Mouse (Mus musculus) T-helper 17 cell (primary cell): ENCODE data around the gene Sox11.

Experiments
- in situ Hi-C, 2 experiments: fragments of 300-600 bp; cut with MboI, MseI; formaldehyde crosslinking; loops; 1 replicate in 1 of 2; 2 replicates in 1 of 2; pipeline ENCODE4 v1.15.1; 2025; ENCODE audit warnings: high pct_unique_total_duplicates in 2 of 2

The Sox11 gene

DNA sequence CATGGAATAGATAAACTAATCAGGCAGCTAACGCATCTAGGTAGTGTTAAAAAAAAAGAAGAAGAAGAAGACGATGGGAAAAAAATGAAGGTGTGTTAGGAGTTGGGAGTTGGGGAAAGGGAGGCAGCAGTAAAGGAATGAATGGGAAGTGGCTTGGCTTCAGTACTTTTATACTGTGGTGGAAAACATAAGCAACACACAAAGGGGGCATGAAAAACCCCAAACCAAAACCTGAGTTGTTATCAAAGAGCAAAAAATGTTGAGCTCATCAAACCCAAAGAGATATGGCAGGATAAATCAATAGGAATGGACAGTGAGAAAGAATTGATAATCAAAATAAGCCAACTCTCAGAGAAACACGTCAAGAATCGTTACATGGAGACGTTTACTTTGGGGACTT, 5.6 kb downstream of the Sox11 start:
- in situ Hi-C loops = no loop called here

DNA sequence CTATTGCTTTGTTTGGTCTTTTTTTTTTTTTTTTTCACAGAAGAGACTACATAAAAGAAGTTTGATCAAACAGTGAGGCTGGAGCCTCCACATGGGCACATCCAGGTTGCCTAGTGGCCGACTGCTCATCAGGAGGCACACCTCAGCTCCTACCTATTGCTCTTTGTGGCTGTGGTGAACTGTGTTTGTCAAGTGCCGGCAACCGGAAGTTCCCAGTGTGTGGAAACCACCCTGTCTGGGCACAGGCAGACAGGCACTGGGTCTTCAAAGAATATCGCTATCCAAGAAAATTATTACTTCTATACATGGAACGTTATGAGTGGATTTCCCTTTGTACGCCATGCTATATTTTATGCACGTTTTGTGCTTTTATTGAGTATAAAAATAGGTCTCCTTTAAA, 6.0 kb downstream of the Sox11 start:
- in situ Hi-C loops = no loop called here

DNA sequence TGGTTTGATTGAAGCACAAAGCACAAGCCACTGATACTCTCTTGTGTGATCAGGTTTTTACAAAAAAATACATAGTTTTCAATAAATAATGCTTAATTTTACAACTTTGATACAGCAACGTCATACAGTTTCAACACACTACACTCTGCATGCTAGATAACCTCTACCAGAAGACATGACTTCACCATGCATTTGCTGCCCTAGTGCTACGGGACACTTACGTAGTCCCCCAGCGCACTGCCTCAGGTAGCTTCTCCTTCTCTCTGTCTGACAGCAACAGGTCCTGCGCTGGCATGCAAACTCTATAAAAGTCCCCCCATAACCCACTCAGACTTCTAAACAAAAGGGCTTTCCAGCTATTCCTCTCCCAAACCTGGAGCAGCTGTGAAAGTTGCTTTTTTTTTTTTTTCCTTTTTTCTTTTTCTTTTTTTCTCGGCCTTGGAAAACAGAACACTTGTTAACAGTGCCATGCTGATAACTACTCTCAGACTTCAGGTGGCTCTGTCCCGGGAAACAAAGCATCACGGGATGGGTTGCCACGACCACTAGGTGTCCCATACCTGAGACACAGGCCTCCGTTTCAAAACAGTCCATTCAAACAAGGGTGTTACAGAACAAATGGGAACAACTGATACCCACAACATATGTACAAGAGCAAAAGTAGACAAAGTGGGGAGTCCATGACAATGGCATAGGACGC, 6.9 kb downstream of the Sox11 start:
- in situ Hi-C loops = no loop called here

DNA sequence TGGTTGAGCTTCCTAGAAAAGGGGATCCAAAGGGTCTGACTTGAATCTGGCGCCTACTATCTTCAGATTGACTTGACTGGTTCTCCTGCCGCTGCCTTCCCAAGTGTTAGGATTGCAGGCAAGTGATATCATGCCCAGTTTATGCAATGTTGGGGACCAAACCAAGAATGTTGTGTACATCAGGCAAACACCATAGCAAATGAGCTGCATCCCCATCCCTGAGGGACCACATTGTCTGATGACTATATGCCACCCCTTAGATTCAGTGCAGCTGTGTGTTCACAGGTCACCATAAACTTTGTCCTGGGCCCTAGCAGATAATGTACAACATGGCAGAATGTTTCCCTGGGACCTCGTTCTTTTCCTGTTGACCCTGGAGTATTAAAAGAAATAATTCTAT, 8.8 kb downstream of the Sox11 start:
- in situ Hi-C loops = no loop called here

DNA sequence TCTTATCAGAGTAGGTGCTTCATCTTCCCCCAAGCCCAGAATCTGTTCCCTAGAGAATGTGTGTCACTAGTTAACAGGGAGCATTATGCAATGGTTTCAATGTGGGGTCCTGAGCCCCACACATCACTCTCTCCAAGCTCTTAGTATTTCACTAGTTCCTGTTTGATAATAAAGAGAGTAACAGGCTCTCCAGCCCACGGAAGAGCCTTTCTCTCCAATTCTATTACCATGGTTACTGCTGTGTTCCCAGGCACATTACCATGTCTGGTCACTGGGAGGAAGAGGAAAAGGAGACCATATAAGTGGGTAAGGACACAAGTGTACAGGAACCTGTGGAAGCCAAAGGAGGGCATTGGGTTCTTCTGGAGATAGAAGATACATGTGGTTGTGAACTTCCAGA, 19.0 kb downstream of the Sox11 start:
- in situ Hi-C loops = no loop called here

DNA sequence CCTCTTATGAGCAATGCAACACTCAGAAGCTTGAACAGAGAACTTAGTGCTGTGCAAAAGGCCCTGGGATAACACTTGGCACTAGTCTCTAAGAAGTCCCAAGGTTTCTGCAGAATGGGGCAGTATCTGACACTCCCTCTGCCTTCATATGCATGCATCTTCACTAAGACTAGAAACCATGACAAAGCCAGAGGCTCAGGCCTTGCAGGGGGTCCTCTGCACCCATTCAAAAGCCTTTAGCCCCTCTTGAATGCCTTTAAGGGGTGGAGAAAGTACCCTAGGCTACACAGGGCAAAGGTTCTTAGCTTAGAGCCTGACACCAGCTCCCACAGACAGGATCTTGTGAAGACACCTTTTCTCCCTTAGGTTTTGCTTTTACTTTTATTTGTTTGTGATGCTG, 21.7 kb downstream of the Sox11 start:
- in situ Hi-C loops = no loop called here

DNA sequence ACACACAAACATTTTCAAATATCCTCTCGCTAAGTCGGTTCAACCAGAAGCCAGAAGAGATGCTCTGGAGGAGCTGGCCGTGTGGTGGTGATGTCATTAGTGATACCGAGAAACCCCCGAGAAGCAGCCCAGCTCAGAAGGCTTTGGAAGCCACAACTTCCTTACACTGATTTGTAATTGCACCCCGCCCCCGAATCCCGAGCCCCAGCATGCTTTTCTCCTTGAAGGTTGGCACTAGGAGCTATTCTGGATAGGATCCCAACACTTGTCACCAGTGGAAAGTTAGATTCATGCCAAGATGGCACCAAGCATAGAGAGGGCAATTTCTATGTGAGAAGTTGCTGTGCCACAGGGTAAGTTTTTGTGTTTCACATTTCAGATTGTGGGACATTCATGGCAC, 29.4 kb downstream of the Sox11 start:
- in situ Hi-C loops = no loop called here

DNA sequence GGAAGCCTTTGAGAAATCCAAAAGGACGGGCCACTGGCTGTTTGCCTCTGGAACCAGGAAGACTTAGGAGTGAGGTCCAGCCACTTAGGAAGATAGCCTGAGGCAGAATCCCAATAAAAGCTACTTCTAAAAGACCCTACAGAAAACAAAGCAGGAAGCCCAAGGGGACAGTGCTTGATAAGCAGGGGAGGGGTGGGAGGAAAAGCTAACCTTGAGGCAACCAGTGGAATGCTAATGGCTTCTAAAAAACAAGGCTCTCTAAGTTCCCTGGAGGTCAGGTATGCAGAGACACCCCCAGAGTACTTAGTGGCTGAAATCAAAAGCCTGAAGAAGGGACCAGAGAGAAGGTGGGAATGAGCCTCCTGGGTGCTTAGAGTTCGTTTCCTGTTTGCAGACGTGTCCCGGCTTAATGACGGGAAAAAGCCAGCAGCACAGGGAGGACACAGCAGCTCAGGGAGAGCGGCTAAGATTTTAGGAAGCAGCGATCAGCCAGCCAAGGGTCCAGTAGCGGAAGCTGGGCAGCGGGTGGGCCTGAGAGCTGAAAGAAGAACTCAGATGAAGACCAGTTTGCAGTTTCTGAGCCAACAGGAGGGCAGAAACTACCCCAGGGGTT, 30.4 kb downstream of the Sox11 start:
- in situ Hi-C loops = no loop called here

DNA sequence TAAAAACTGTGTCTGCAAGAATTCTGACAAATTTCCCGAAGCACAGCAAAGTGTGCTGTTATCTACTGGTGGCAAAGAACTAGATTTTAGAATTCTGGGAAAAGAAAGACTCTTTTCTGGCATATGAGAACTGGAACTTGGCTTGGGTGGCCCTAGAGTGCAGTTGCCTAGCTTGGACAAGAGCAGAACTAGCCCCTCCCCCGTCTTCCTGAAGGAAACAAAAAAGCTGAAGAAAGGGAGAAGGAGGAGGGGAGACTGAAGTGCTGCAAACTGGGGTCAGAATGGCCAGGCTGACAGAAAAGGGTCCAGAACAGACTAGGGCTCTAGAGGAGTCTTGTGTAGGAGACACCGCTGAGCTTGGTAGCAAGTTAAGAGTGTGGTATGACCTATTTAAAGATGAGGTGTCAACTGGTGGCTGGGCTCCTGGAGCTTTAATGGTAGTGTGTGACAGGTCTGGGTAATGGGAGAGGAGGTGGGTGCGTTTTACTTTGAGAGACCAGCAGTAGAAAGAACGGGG, 31.0 kb downstream of the Sox11 start:
- in situ Hi-C loops = no loop called here

DNA sequence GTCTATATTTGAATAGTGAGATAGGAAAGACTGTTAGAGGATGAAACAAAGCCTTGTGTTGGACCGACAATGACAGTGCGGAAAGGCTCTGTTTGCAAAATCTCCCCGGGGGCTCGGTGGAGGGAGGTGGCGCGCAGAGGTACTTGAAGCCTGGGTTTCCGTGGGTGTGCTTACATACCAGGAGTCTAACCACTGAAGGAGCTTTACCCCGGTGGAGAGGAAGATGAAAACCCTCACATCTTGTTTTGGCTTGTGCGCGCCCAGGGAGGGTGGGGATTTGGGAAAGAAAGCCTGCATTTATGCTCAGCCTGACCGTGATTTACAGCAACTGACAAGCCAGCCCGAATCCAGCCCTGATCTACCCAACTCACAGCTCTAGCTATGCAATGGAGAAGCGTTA, 31.7 kb downstream of the Sox11 start:
- in situ Hi-C loops = no loop called here

DNA sequence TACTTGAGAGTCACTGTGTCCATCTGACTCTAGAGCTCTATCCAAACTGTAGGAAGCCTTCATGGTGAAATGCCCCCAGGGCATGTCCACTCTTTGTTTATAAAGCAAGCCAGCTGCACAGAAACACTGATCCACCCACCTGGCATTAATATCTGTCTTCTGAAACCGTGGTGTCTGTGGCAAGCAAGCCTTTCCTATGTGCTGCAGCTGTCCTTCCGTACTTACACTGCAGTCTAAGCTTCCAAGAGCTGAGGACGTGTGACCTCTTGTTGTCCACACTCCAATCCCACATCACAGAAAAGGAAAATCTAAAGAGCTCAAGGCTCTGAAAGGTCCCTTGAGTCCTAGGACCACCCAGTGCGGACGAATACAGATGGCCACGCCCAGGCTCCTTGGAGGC, 32.4 kb downstream of the Sox11 start:
- in situ Hi-C loops = no loop called here

DNA sequence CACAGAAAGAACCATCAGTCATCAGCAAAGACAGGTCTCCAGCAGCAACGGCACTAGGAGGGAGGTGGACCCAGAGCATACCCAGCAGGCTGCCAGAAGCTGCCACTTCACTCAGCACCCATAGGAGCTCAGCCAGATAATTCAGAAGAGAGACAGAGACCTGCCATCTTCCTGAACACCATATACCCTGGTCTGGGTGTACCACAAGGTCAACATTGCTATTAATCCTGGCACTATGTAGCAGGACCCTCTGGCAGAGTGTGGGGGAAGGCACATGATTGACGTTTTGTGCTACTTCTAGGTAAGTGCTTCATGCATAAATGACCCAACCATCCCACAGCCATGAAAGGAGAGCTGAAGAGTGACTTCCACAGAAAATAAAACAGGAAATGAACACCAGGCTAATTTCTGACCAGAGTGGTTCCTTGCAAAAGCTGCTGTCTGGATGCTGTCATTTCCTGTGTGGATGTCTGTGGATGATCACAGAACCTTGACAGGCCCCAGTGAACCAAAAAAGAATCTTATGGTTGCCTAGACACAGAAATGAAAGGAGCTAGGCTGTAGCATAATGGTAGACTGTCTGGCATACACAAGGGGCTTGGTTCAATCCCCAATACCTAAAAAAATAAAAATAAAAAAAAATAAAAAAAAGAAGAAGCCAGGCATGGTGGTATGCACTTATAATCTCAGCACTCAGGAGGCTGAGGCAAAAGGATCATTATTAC, 37.5 kb downstream of the Sox11 start:
- in situ Hi-C loops = no loop called here

DNA sequence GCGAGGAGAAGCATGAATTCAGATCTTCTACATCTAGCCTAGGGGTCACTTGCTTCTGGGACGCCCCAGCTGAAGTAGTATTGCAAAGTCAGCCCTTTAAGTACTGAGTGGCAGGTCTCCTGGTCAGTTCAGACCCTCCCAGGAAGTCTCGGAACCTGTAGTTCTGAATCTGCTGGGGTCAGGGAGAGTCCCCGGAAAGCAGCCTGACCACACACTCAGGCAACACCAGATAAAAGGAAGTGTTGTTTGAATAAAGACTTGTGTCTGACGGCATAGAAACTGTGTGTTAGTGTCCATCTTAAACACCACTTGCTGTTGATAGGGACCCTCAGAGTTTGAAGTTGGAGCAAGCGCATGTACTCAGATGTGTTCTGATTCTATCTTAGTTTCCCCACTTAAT, 39.2 kb downstream of the Sox11 start:
- in situ Hi-C loops = no loop called here

DNA sequence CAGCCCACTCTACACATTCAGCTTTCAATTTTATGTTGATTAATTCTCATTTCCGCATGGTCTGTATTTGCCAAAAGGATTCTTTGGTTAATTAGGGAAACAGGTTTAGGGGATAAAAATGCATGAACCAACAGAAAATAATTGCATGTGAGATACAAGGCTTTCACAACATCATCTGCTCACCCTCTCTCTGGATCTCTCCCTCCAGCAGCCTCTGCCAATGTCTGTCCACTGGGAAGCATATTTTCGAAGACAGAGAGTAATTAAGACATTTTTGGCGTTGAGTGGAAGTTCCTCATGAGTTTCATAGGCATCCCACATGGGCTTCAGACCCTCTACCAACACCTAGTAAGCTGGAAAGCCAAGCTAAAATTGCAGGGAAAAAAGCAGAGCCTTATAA, 43.7 kb downstream of the Sox11 start:
- in situ Hi-C loops = no loop called here

DNA sequence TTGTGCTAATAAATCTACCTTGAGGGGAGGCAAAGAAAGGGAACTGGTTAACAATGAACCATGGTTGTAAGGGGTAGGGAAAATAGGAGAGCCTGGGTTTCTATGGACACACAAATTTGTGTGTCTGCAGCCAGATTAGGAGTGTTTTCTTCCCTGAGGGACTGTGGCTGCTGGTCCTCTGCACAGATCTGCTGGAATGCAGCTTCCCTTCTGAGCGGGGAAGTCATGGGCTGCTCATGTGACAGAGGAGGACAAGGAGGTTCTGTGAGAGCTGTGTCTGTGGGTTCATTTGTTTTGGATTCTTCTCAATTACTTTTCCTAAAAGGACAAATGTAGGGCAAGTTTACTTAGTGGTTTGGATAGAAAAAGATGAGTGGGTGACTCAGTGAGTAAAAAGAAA, 48.2 kb downstream of the Sox11 start:
- in situ Hi-C loops = no loop called here

DNA sequence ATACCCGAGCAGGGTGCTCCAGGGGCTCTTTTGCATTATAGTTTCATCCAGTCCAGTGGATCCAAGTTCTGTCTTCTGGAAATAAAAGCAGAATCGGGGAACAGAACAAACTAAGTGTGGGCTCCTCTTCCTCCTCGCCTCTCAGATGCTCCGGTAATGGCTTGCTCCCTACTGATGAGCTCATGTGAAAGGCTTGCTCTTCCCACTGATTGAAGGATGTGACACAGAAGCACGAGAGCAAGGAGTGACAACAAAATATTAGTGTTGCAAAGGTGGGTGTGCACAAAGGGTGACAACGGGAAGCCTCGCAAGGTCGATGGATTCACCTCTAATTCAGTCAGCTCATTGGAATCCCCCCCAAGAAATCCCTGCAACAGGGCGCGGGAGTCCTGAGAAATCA, 48.6 kb downstream of the Sox11 start:
- in situ Hi-C loops = no loop called here

DNA sequence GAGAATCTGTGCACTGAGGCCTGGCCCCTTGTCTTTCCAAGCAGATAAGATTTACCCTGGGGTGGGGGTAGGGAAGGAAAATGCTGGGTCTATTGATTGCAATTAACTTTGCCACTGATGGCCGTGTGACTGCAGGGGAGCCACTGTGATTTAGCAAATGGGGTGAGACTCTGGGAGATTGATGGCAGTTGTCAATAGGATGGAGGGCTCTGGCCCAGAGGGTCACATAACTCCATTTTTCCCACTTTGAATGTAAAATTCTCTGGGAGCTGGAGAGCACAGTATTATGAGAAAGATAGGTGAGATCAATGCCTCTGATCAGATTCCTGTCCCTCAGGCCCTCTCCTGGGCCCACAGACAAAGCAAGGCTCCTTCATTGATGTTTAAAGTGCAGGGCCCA, 49.2 kb downstream of the Sox11 start:
- in situ Hi-C loops = no loop called here
